Mouse (Mus musculus) heart, embryonic 14.5 days (tissue): Measurements from ENCODE around the gene Prkg1. TPM values are rescaled to one million over a fixed set of nuclear protein-coding genes. Genes with fewer than 3 reads are reported as not detected.

Source experiments
- ATAC-seq: fragments of 200-750 bp; cut with Nextera tagmentation; 2 replicates; pipeline ENCODE4 v1.8.0; 2017; ENCODE audit warnings: low read depth, moderate TSS enrichment; ENCODE audit not compliant: insufficient number of reproducible peaks, insufficient read depth, low FRiP score
- H3K27ac ChIP-seq, 2 experiments: fragments of 200-500 bp in 1 of 2; fragments of 300-500 bp in 1 of 2; sonication (generic) in 1 of 2; replicated peaks in 1 of 2; 2 replicates each; pipeline ENCODE4 v1.5.1; 2012 to 2014; ENCODE audit warnings: low read depth in 2 of 2, low read length in 2 of 2, control low read depth in 1 of 2, mild to moderate bottlenecking in 1 of 2, mixed read lengths in 1 of 2; ENCODE audit not compliant: control insufficient read depth in 1 of 2, insufficient read depth in 1 of 2
- H3K27me3 ChIP-seq: fragments of 300-500 bp; sonication (generic); 2 replicates; pipeline ENCODE4 v1.6.1; 2014; ENCODE audit warnings: mild to moderate bottlenecking, low read length, control low read depth; ENCODE audit not compliant: control insufficient read depth, insufficient read depth
- H3K36me3 ChIP-seq: fragments of 300-500 bp; sonication (generic); 2 replicates; pipeline ENCODE4 v1.6.1; 2014; ENCODE audit warnings: mild to moderate bottlenecking, control low read depth, low read length, mixed read lengths; ENCODE audit not compliant: control insufficient read depth, insufficient read depth
- H3K4me1 ChIP-seq, 2 experiments: fragments of 200-500 bp in 1 of 2; fragments of 300-500 bp in 1 of 2; sonication (generic) in 1 of 2; 2 replicates each; pipeline ENCODE4 v1.6.1; 2012 to 2014; ENCODE audit warnings: low read length in 2 of 2, control low read depth in 1 of 2, mixed read lengths in 1 of 2; ENCODE audit not compliant: control insufficient read depth in 2 of 2, insufficient read depth in 2 of 2
- H3K4me2 ChIP-seq: fragments of 300-500 bp; sonication (generic); 2 replicates; pipeline ENCODE4 v1.6.1; 2014; ENCODE audit warnings: mild to moderate bottlenecking, low read length
- H3K4me3 ChIP-seq, 2 experiments: fragments of 200-500 bp in 1 of 2; fragments of 300-500 bp in 1 of 2; sonication (generic) in 1 of 2; 2 replicates each; pipeline ENCODE4 v1.5.1; 2012 to 2014; ENCODE audit warnings: low read length in 2 of 2, mild to moderate bottlenecking in 2 of 2, control low read depth in 1 of 2, low read depth in 1 of 2, moderate library complexity in 1 of 2; ENCODE audit not compliant: control insufficient read depth in 1 of 2, insufficient read depth in 1 of 2
- H3K9ac ChIP-seq: fragments of 300-500 bp; sonication (generic); 2 replicates; pipeline ENCODE4 v1.6.1; 2014; ENCODE audit warnings: mild to moderate bottlenecking, low read length
- H3K9me3 ChIP-seq: fragments of 300-500 bp; sonication (generic); 2 replicates; pipeline ENCODE4 v1.6.1; 2016; ENCODE audit warnings: low read length, control low read depth; ENCODE audit not compliant: control insufficient read depth
- WGBS: fragments of 180-500 bp; shearing (Covaris S2); extraction: QIAGEN DNeasy Blood & Tissue Kit; methylation state at CpG from one replicate; pipeline ENCODE4 v1.1.7; 2014; 5-methylcytosine and 5-hydroxymethylcytosine counted together
- polyA plus RNA-seq: library from polyadenylated mRNA; unstranded; fragments of >200 nt; fragmentation: Nextera tagmentation; extraction: Ambion mirVana; gene quantifications from 2 replicates; pipeline ENCODE4 v1.2.1, GENCODE M21; 2014

Gene Prkg1
- polyA plus RNA-seq, 1 experiment from 2014 or later, result 9.6 TPM

DNA sequence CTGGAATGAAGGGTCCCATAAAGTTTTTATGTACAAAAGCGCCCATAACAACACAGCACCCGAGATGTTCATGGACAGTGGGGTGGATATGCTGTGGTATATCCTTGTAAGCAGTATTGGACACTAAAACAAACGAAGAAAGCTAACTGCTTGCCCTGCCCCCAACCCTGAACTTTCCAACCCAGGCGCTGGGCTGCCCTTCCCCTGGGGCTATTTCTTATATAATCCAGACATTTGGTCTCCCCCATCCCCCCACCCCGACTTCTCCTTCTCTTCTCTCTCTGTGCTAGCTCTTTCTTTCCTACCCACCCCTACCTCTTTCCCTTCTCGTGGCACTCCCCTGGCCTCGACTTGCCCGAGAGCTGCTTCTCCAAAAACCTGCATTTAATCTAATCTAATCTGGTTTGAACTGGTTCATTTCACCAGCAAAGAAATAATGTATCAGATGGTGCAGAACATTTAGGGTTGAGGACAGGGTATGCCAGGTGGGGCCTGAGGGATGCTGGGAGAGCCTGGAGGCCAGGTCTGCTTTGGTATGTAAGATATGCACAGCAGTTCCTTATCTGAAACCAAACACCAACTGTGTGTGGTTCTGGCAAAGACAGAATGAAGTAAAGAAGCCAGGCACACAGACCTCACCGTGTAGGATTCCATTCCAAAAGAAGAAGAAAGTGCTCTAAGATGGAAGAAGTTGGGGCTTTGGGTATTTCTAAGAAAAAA is 657.8 kb downstream of the Prkg1 start:
- Histone ChIP-seq H3K4me1 (peaks cover 4 to 11% of the 10 kb centered on the region in 2 experiments; a peak in 3 of 4 replicates), H3K4me2 (no peak overlapping the region), H3K36me3 (no peaks in the 10 kb centered on the region), H3K27me3 (no peaks in the 10 kb centered on the region), H3K9ac (no peak overlapping the region), H3K9me3 (no peaks in the 10 kb centered on the region), H3K4me3 (no peak overlapping the region), H3K27ac (no peak overlapping the region)
- 23% methylated on average over 9 of the region's 9 CpGs for WGBS
- no peak for ATAC-seq

DNA sequence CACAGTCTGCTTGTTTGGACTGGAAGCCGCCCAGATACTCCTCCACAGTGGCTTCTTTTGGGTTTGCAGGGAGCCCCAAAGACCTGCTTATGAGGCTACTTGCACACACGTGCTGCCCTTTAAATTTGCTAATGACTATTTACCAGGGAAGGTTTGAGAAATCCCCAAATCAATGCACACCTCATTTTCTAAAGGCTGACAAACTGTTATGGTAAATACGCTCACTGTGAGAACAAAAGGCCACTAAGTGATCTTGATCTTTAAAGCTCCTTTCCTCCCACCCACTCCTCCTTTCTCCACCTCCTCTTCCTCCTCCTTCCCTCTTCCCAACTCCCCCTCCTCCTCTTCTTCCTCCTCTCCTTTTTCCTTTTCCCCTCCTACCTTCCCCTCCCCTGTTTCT is 658.8 kb downstream of the Prkg1 start:
- 53% methylated on average over 3 of the region's 3 CpGs for WGBS
- no peak for ATAC-seq
- Histone ChIP-seq H3K9me3 (no peaks in the 10 kb centered on the region), H3K4me2 (no peak overlapping the region), H3K27ac (no peak overlapping the region), H3K36me3 (no peaks in the 10 kb centered on the region), H3K9ac (no peak overlapping the region), H3K27me3 (no peaks in the 10 kb centered on the region), H3K4me3 (no peak overlapping the region), H3K4me1 (peaks cover 4 to 11% of the 10 kb centered on the region in 2 experiments; a peak in 3 of 4 replicates)

GRCm38 (mm10) chr19:31104764-31105163 is 660.1 kb downstream of the Prkg1 start:
- 64% methylated on average over 6 of the region's 6 CpGs for WGBS
- H3K36me3 ChIP-seq, result no peaks in the 10 kb centered on the region
- H3K27me3 ChIP-seq, result no peaks in the 10 kb centered on the region
- H3K27ac ChIP-seq, result no peak overlapping the region
- no peak overlapping the region for H3K4me2 ChIP-seq
- peaks cover 4 to 11% of the 10 kb centered on the region in 2 experiments; a peak in 3 of 4 replicates for H3K4me1 ChIP-seq
- H3K9me3 ChIP-seq, result no peaks in the 10 kb centered on the region
- no peak for ATAC-seq
- H3K9ac ChIP-seq, result no peak overlapping the region
- H3K4me3 ChIP-seq, result no peak overlapping the region

- Histone ChIP-seq H3K27me3 (no peaks in the 10 kb centered on the region), H3K9ac (no peak overlapping the region), H3K27ac (no peak overlapping the region), H3K4me2 (no peak overlapping the region), H3K9me3 (no peaks in the 10 kb centered on the region), H3K4me3 (no peak overlapping the region), H3K4me1 (peaks cover 0 to 3% of the 10 kb centered on the region in 2 experiments; a peak in 1 of 4 replicates), H3K36me3 (no peaks in the 10 kb centered on the region)
- ATAC-seq, result no peak
- 12% methylated on average over 3 of the region's 3 CpGs for WGBS
Measured at GRCm38 (mm10) chr19:31099369-31099768, 665.5 kb downstream of the Prkg1 start.

DNA sequence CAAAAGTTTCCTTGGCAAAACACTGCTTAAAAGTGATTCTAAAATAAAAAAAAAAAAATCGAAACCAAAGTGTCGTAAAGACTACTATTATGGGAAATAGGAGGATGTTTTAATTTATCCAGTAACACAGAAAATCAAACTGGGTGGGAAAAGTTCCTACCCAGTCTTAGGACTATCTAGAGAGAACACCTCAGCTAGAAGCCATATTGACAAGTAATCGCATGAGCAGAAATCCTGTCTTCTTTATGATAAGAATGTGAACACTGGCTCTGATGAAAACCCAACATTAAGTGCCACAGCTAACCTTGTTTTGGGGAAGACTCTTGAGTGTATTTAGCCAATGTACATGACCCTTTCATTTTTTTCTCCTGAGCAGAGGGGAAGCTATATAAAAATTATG is 667.0 kb downstream of the Prkg1 start:
- no peaks in the 10 kb centered on the region for H3K27me3 ChIP-seq
- no peak for ATAC-seq
- no peak overlapping the region for H3K9ac ChIP-seq
- H3K36me3 ChIP-seq, result no peaks in the 10 kb centered on the region
- H3K9me3 ChIP-seq, result no peaks in the 10 kb centered on the region
- 47% methylated on average over 3 of the region's 3 CpGs for whole genome bisulfite sequencing
- H3K4me1 ChIP-seq, result peaks cover 0 to 3% of the 10 kb centered on the region in 2 experiments; a peak in 1 of 4 replicates
- no peak overlapping the region for H3K4me2 ChIP-seq
- H3K4me3 ChIP-seq, result no peak overlapping the region
- no peak overlapping the region for H3K27ac ChIP-seq

GRCm38 (mm10) chr19:31083761-31084160 is 681.1 kb downstream of the Prkg1 start:
- peak overlapping the region; percentile 59 to 69 for H3K4me3 ChIP-seq
- H3K36me3 ChIP-seq, result peaks cover 38% of the 10 kb centered on the region
- WGBS, result 91% methylated on average over 8 of the region's 8 CpGs
- H3K9ac ChIP-seq, result peak overlapping the region; percentile 88
- H3K4me2 ChIP-seq, result peak overlapping the region; percentile 89
- no peak for ATAC-seq
- H3K9me3 ChIP-seq, result no peaks in the 10 kb centered on the region
- peaks cover 14 to 21% of the 10 kb centered on the region in 2 experiments for H3K4me1 ChIP-seq
- no peak overlapping the region for H3K27ac ChIP-seq
- no peaks in the 10 kb centered on the region for H3K27me3 ChIP-seq

DNA sequence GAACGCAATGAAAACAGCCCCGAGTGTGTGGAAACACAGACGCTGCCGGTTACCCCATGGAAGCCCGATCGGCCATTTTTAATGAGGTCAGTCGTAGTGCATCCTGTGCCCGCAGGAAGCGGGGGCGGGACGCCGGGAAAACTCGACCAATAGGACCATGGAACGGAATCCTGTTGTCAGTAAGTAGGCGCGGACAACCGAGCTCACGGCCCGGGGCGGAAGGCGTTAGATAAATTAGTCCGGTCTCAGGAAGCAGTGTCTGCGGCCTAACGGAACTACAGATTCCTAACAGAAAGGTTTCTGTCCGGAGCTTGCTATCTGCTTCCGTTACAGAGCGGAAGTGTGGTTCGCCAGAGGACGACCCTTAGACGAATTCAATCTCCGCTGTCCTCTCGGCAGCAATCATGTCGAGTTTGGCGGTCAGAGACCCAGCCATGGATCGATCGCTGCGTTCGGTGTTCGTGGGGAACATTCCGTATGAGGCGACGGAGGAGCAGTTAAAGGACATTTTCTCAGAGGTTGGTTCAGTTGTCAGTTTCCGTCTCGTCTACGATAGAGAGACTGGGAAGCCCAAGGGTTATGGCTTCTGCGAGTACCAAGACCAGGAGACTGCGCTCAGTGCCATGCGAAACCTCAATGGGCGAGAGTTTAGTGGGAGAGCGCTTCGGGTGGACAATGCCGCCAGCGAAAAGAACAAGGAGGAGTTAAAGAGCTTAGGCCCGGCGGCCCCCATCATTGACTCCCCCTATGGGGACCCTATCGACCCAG is 682.0 kb downstream of the Prkg1 start, which contains the start of gene Cstf2t:
Gene Cstf2t, plus strand, starts transcription at position 176 of the 768 bp plus-strand sequence.
- Histone ChIP-seq H3K9me3 (no peaks in the 10 kb centered on the region), H3K4me2 (peak within 1 kb of the TSS; percentile 89), H3K4me1 (peaks cover 14 to 21% of the 10 kb centered on the region in 2 experiments), H3K9ac (peak within 1 kb of the TSS; percentile 88), H3K4me3 (peak within 1 kb of the TSS; percentile 59 to 69), H3K36me3 (peaks cover 38% of the 10 kb centered on the region), H3K27me3 (no peaks in the 10 kb centered on the region), H3K27ac (peak within 1 kb of the TSS; percentile 66 to 84)
- peak; percentile 99 for ATAC-seq
- WGBS, result 3% methylated on average over 56 of the region's 56 CpGs
